Mouse (Mus musculus) kidney, embryonic 14.5 days (tissue): ENCODE measurements at regions not wholly inside any gene's neighbourhood (a gene's known extent, or its start where the extent isn't known, plus 50 kb on each side); places are given as distances from the start of the nearest gene placed in this dataset.

Experiments used
- ATAC-seq: fragments of 200-750 bp; cut with Nextera tagmentation; 2 replicates; pipeline ENCODE4 v1.8.0; 2017; ENCODE audit warnings: moderate number of reproducible peaks, mild to moderate bottlenecking, moderate TSS enrichment, moderate library complexity; ENCODE audit not compliant: low FRiP score, low TSS enrichment
- H3K27ac ChIP-seq: fragments of 300-500 bp; sonication (generic); 2 replicates; pipeline ENCODE4 v1.5.1; 2014; ENCODE audit warnings: low read depth, mild to moderate bottlenecking, low read length, moderate library complexity, mixed read lengths
- H3K27me3 ChIP-seq: fragments of 300-500 bp; sonication (generic); 2 replicates; pipeline ENCODE4 v1.6.1; 2014; ENCODE audit warnings: mild to moderate bottlenecking, low read length; ENCODE audit not compliant: control insufficient read depth, insufficient read depth
- H3K36me3 ChIP-seq: fragments of 300-500 bp; sonication (generic); 2 replicates; pipeline ENCODE4 v1.6.1; 2014; ENCODE audit warnings: low read length, mixed read lengths; ENCODE audit not compliant: control insufficient read depth, insufficient read depth
- H3K4me1 ChIP-seq: fragments of 300-500 bp; sonication (generic); 2 replicates; pipeline ENCODE4 v1.6.1; 2014; ENCODE audit warnings: low read length, mixed read lengths; ENCODE audit not compliant: control insufficient read depth, insufficient read depth
- H3K4me2 ChIP-seq: fragments of 300-500 bp; sonication (generic); replicated peaks from 2 replicates; pipeline ENCODE4 v1.6.1; 2014; ENCODE audit warnings: low read depth, mild to moderate bottlenecking, low read length
- H3K4me3 ChIP-seq: fragments of 300-500 bp; sonication (generic); 2 replicates; pipeline ENCODE4 v1.5.1; 2014; ENCODE audit warnings: mild to moderate bottlenecking, low read length
- H3K9ac ChIP-seq: fragments of 300-500 bp; sonication (generic); 2 replicates; pipeline ENCODE4 v1.6.1; 2014; ENCODE audit warnings: low read depth, mild to moderate bottlenecking, low read length, moderate library complexity
- H3K9me3 ChIP-seq: fragments of 300-500 bp; sonication (generic); 2 replicates; pipeline ENCODE4 v1.6.1; 2016; ENCODE audit warnings: low read length; ENCODE audit not compliant: control insufficient read depth
- WGBS: fragments of 180-500 bp; shearing (Covaris S2); extraction: QIAGEN DNeasy Blood & Tissue Kit; methylation state at CpG from one replicate; pipeline ENCODE4 v1.1.7; 2014; 5-methylcytosine and 5-hydroxymethylcytosine counted together

DNA sequence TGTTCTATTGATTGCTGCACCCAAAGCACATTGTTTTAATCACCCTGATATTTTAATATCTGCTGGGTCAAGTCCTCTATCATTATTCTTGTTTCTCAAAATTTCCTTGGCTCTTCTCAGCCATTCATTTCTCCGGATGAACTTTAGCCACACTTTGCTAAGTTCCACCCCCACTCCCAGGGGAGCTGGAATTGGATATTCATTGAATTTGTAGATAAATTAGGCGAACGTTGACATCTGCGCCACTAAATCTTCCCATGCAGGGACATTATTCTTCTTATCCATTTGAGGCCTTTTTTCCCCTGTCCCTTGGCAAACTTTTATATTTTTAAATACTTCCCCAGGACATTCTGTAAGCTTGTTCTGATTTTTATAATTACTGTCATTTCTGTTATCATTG lies 280.9 kb upstream of the Mgmt start:
- WGBS = 39% methylated on average over 4 of the region's 4 CpGs
- ATAC-seq = no peak
- Histone ChIP-seq H3K4me3 (no peak overlapping the region), H3K27ac (no peak overlapping the region), H3K4me2 (no peak overlapping the region), H3K4me1 (no peaks in the 10 kb centered on the region), H3K36me3 (no peaks in the 10 kb centered on the region), H3K27me3 (0 out of 2 replicates have a peak, but pooled peaks cover 2% of the 10 kb centered on the region), H3K9me3 (no peaks in the 10 kb centered on the region), H3K9ac (no peak overlapping the region)

DNA sequence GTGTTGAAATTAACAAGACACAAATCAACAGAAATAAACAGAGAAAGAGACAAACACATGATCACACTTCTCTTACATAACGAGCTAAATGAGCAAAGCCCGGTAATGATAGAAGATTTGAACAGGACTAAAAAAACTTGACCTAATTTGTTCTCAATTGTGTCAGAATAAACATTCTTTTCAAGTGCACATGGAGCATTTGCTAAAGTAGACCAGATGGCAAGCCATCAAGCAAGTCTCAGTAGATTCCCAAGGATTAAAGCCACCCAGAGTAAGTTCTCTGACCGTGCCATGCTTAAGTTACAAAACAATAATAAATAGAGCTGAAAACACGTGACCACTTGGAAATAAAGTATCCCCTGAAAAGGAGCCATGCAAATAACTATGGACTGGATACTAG lies 269.9 kb upstream of the Mgmt start:
- Histone ChIP-seq H3K27ac (no peak overlapping the region), H3K9ac (no peak overlapping the region), H3K27me3 (no peaks in the 10 kb centered on the region), H3K4me2 (no peak overlapping the region), H3K36me3 (no peaks in the 10 kb centered on the region), H3K4me1 (no peaks in the 10 kb centered on the region), H3K9me3 (no peaks in the 10 kb centered on the region), H3K4me3 (no peak overlapping the region)
- no peak for ATAC-seq
- WGBS = 50% methylated on average over 4 of the region's 4 CpGs

DNA sequence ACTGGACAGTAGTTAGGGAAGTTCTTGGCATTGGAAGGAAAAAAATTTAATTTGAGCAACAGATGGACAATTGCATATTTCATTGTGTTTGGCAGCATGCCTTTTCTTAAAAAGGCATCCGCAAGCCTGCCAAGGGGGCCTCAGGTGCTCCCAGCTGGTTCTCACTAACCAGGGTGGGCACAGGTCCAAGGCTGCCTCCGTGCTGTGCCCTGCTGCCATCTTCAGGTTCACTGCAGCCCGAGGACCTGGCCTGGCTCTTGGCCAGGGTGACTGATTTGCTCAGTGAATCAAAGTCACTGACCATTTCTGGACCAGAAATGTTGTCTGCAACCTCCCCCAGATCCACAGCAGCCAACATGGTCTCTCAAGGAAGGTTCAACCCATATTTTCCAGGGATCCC lies 263.3 kb upstream of the Mgmt start:
- Histone ChIP-seq H3K27me3 (no peaks in the 10 kb centered on the region), H3K36me3 (no peaks in the 10 kb centered on the region), H3K27ac (no peak overlapping the region), H3K9ac (no peak overlapping the region), H3K4me3 (no peak overlapping the region), H3K4me1 (no peaks in the 10 kb centered on the region), H3K4me2 (no peak overlapping the region), H3K9me3 (no peaks in the 10 kb centered on the region)
- no peak for ATAC-seq
- 79% methylated on average over 3 of the region's 3 CpGs for WGBS

DNA sequence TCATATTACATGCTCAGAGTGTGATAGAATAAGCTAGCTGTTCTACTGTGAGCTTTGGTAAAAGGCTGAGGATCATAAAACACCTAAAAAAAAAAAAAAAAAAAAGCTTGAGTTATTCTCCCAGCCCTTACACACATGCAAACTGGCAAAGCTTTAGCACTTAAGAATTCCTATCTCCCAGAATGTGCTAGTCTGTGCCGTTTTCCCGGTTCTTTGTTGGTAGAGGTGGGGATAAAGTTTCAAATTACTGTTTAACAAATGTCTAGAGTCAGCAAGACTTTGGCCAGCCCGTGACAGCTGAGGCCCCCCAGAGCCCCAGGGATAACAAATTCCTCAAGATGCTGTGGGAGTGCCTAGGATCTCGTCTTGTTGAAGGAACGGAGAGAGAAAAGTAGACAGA lies 254.3 kb upstream of the Mgmt start:
- Histone ChIP-seq H3K9ac (no peak overlapping the region), H3K9me3 (no peaks in the 10 kb centered on the region), H3K27ac (no peak overlapping the region; the same call in 1 of the 2 replicates), H3K4me2 (no peak overlapping the region), H3K4me1 (peaks cover 7% of the 10 kb centered on the region; the same call in 1 of the 2 replicates), H3K27me3 (no peaks in the 10 kb centered on the region), H3K36me3 (no peaks in the 10 kb centered on the region), H3K4me3 (no peak overlapping the region)
- peak; percentile 81 for ATAC-seq
- WGBS = 1% methylated on average over 5 of the region's 5 CpGs

DNA sequence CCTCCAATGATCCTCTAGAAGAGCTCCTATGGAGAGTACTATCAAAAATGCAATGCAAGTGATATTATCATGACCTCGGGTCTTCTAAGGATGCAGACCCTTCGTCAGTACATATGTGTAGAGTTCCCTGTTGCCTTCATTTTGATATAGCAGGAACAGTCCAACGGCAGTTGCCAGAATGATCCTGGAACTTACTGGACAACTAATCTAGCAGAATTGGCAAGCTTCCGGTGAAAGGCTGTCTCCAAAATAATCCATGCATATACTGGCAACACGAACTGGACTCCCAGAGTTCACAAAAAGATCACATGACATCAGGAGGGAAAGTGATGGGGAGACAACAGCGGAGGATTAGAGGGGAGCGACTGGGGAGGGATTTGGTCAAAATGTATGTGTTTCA lies 253.6 kb upstream of the Mgmt start:
- Histone ChIP-seq H3K4me2 (no peak overlapping the region), H3K36me3 (no peaks in the 10 kb centered on the region), H3K9me3 (no peaks in the 10 kb centered on the region), H3K4me3 (no peak overlapping the region), H3K4me1 (peaks cover 7% of the 10 kb centered on the region; the same call in 1 of the 2 replicates), H3K27me3 (no peaks in the 10 kb centered on the region), H3K27ac (no peak overlapping the region), H3K9ac (no peak overlapping the region)
- no peak for ATAC-seq
- WGBS = 85% methylated on average over 7 of the region's 7 CpGs

DNA sequence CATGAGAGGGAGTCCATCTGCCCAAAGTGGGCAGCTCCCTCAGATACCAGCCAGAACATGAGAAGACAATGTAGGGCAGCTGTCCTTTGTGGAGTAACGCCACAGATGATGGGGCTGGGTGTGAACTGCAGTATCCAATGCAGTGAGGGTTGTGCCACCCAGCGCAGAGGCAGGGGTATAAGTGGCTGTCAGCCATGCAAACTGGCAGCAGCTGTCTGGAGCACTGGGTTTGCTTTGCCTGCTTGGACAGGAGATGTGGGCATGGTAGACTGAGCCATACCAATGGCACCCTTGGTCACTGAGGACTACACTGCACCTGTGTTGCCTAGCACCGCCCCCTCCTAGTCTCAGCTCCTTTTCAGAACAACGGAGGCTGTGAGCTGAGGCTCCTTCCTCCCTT lies 244.6 kb upstream of the Mgmt start:
- WGBS = 86% methylated on average over 4 of the region's 4 CpGs
- no peak for ATAC-seq
- no peaks in the 10 kb centered on the region for H3K36me3 ChIP-seq
- H3K27me3 ChIP-seq = no peaks in the 10 kb centered on the region
- no peaks in the 10 kb centered on the region for H3K9me3 ChIP-seq
- H3K27ac ChIP-seq = no peak overlapping the region
- no peaks in the 10 kb centered on the region for H3K4me1 ChIP-seq
- H3K9ac ChIP-seq = no peak overlapping the region
- no peak overlapping the region for H3K4me3 ChIP-seq
- H3K4me2 ChIP-seq = no peak overlapping the region

DNA sequence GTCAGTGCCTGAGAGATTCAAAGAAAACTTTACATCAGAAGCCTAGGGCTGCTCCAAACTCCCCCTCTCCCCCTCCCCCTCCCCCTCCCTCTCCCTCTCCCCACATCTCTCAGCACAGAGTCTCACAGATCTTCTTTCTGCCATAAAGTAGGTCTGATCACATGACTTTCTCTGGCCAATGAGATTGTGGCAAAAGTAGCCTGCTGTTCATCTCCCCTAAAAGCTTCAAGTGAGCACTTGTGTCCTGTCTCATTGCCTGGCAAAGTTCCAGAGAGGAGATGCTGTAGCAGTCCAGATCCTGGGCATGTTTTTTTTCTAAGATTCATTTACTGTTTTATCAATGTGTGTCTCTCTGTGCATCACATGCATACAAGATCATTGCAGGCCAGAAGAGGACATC lies 234.5 kb upstream of the Mgmt start:
- H3K9me3 ChIP-seq = no peaks in the 10 kb centered on the region
- no peaks in the 10 kb centered on the region for H3K27me3 ChIP-seq
- no peak overlapping the region for H3K4me2 ChIP-seq
- ATAC-seq = no peak
- no peak overlapping the region for H3K27ac ChIP-seq
- no peaks in the 10 kb centered on the region for H3K4me1 ChIP-seq
- H3K9ac ChIP-seq = no peak overlapping the region
- no peaks in the 10 kb centered on the region for H3K36me3 ChIP-seq
- no peak overlapping the region for H3K4me3 ChIP-seq

DNA sequence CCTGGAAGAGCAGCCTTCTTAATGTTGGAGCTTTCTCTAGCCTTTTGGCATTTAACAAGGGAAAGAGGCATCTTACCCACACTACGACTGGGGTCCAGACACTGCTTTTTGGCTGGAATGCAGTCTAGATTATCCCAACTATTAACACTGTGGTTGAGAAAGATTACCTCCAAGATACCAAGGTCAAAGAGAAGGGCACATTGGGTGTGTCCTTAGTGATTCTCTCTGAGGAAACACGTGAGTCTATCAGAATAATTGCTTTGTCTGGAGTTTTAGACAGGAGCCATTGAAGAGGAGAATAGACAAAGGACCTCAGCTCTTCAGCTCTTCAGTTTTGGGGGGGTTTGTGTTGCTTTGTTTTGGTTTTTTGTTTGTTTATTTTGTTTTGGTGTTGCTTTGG lies 234.0 kb upstream of the Mgmt start:
- no peak overlapping the region for H3K9ac ChIP-seq
- no peaks in the 10 kb centered on the region for H3K4me1 ChIP-seq
- ATAC-seq = no peak
- H3K4me2 ChIP-seq = no peak overlapping the region
- H3K36me3 ChIP-seq = no peaks in the 10 kb centered on the region
- 79% methylated on average over 2 of the region's 2 CpGs for WGBS
- H3K27ac ChIP-seq = no peak overlapping the region
- no peak overlapping the region for H3K4me3 ChIP-seq
- H3K27me3 ChIP-seq = no peaks in the 10 kb centered on the region
- H3K9me3 ChIP-seq = no peaks in the 10 kb centered on the region

DNA sequence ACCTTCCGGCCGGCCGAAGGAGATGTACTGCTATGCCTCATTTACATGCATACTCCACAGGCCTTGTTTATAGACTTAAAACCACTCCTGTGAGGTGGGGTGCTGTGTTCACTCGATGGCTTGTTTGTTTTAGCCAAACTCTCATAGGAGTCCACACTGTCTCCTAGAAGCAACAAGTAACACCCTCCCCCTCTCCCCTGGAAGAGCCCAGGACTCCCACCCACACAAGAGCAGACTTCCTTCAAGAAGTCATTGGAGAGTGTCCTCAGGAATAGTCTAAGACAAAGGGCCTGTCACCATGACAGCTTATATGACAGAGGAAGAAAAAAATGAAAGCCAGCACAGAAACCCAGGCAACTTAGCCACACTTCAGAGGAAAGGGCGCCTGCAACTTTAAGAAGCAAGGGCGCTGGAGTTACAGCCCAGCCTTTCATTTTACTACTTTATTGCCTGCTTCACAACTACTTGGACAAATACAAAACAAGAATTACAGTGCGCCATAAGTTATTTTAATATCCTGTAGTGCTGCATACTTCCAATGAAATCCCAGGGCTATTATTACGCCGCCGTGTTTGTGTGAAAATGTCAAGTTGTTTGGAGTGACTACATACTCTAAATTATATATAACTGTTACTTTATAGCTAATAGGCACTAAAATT lies 229.9 kb upstream of the Mgmt start:
- H3K9ac ChIP-seq = no peak overlapping the region
- 40% methylated on average over 10 of the region's 10 CpGs for WGBS
- 0 out of 2 replicates have a peak, but pooled peaks cover 8% of the 10 kb centered on the region for H3K27me3 ChIP-seq
- H3K9me3 ChIP-seq = no peaks in the 10 kb centered on the region
- no peaks in the 10 kb centered on the region for H3K4me1 ChIP-seq
- H3K27ac ChIP-seq = no peak overlapping the region
- no peaks in the 10 kb centered on the region for H3K36me3 ChIP-seq
- peak; percentile 68 for ATAC-seq
- no peak overlapping the region for H3K4me3 ChIP-seq
- H3K4me2 ChIP-seq = no peak overlapping the region
